Mouse (Mus musculus) heart, postnatal 25 days (tissue): ENCODE data around the gene Ahcyl2. TPM values are rescaled to one million over a fixed set of nuclear protein-coding genes. Genes with fewer than 3 reads are reported as not detected.
"Not testable (repeated sequence)": the region's sequence is repeated elsewhere in the genome, so short reads cannot be mapped to it uniquely, and the experiment has no call there.

Source experiments
- DNase-seq: peaks from one replicate; pipeline ENCODE4 v3.0.0; 2022; ENCODE audit warnings: low spot score
- intact Hi-C: fragments of 180-260 bp; cut with DNase I; formaldehyde crosslinking; loops from one replicate; pipeline ENCODE4 v1.15.1; 2025
- total RNA-seq, 2 experiments: library from RNA; stranded (reverse); gene quantifications; 2 replicates each; pipeline ENCODE4 v1.2.3; 2021

Gene Ahcyl2
- 10 to 100 TPM; 15.0 to 16.9 TPM for total RNA-seq

DNA sequence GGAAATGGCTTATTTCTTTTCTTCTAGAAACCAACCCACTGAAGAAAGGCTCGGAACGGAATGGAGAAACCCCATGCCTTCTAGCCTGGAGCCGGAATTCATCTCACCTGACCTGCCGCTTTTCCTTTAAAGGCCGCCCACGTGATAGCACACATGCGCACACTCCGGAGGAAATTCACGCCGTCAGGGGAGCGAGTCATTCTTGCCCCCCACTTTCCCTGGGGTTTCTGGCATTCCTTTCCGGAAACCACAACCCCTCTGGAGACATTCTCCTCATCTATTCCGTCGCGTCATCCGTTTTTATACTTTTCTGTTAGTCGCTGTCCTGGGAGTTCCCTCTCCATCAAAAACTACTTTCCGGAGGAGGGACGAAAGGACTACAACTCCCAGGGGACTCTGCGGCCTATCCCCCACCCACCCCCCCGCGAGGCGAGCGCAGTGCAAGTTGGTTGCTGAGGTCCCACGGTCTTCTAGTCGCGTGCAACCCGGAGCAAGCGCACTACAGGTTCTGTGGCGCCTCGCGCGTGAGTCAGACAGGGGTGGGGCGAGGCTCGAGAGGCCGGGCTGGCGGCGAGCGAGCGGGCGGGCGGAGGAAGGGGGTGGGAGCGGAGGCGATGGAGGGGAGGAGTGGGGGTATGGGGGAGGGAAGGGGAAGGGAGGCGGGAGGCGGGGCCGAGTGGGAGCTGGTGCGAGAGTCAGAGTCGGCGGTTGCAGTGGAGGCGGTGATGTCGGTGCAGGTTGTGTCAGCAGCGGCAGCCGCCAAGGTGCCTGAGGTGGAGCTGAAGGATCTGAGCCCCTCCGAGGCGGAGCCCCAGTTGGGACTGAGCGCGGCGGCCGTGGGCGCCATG lies at the start of gene Ahcyl2:
Gene Ahcyl2, plus strand, starts transcription at position 199 of the 848 bp plus-strand sequence.
- intact Hi-C loops, result loop anchor here (2.0 to 5.0 kb wide), 3 partner anchors 33 to 279 kb away; partner anchors contain the start of genes Nrf1, Smo and Tspan33

GRCm38 (mm10) chr6:29718894-29719329 lies 48.9 kb upstream of the Ahcyl2 start:
- intact Hi-C loops, result no loop called here

More for the DNA sequence above, at the start of gene Ahcyl2:
- peak; percentile 94 for DNase-seq

GRCm38 (mm10) chr6:29721890-29722289 lies 45.9 kb upstream of the Ahcyl2 start:
- intact Hi-C loops, result no loop called here
- DNase-seq, result no peak

More at GRCm38 (mm10) chr6:29718894-29719329, 48.9 kb upstream of the Ahcyl2 start:
- DNase-seq, result peak; percentile 48

- intact Hi-C loops, result no loop called here
- DNase-seq, result no peak
Observed at GRCm38 (mm10) chr6:29726576-29727200, 41.1 kb upstream of the Ahcyl2 start.

- DNase-seq, result no peak
- intact Hi-C loops, result no loop called here
Observed at GRCm38 (mm10) chr6:29728035-29728434, 39.8 kb upstream of the Ahcyl2 start.

GRCm38 (mm10) chr6:29729491-29729890 lies 38.3 kb upstream of the Ahcyl2 start:
- intact Hi-C loops, result no loop called here
- no peak for DNase-seq

- intact Hi-C loops, result loop anchor here (2.0 kb wide), 1 partner anchor 31 kb away; no protein-coding TSS in a partner anchor
- peak; percentile 75 for DNase-seq
Observed at GRCm38 (mm10) chr6:29735336-29735688, 32.5 kb upstream of the Ahcyl2 start, which contains the start of gene Smo. Smo (plus strand) TSS chr6:29735503.

GRCm38 (mm10) chr6:29735689-29736451 lies 31.9 kb upstream of the Ahcyl2 start:
- peak; percentile 37 for DNase-seq
- intact Hi-C loops, result loop anchor here (2.0 kb wide), 1 partner anchor 31 kb away; no protein-coding TSS in a partner anchor

- intact Hi-C loops, result no loop called here
- DNase-seq, result no peak
Observed at GRCm38 (mm10) chr6:29736610-29737458, 31.0 kb upstream of the Ahcyl2 start.

DNA sequence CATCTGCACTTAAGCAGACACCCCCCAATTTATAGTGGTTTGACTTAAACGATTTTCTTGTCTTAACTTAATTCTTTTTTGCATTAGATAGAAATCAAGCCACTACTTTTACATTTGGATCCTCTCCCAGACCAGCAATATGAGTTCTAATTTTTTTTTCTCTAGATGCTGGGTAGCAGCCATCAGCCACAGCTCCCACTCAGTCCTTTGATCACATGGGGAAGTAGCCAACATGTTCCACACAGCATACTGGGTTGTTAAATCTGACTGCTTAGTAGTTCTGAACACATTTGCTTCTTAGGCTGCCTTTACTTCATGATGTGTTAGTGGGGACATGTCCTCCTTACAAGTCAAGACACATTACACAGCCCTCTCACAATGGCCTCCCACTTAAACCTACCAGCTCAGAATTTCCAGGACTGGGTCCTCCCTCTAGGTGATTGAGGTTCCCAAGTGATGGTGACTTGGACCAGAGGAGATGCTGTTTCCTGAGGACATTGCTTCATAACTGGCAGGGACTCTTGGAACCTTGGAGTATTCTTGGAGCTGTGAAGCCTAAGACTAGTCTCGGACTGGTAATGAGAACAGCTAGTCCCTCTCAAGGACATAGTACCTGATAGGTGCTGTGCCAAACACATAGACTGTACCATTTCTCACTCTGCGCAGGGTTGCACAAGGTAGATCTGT lies 16.2 kb upstream of the Ahcyl2 start:
- intact Hi-C loops, result no loop called here
- DNase-seq, result no peak

DNA sequence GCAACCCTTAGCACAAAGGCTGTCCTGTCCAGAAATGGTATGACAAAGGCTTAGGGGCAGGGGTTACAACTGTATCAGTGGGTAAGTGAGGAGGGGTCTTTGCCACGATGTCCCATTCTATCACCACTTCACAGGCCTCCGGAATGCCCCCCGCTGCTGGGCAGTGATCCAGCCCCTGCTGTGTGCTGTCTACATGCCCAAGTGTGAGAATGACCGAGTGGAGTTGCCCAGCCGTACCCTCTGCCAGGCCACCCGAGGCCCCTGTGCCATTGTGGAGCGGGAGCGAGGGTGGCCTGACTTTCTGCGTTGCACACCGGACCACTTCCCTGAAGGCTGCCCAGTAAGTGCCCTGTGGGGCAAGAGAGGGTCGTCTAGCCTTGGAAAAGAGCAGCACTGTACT lies 14.5 kb upstream of the Ahcyl2 start:
- DNase-seq, result no peak
- intact Hi-C loops, result no loop called here

GRCm38 (mm10) chr6:29756001-29756400 lies 11.8 kb upstream of the Ahcyl2 start:
- DNase-seq, result no peak
- intact Hi-C loops, result loop anchor here (5.0 kb wide), 1 partner anchor 61 kb away; no protein-coding TSS in a partner anchor

DNA sequence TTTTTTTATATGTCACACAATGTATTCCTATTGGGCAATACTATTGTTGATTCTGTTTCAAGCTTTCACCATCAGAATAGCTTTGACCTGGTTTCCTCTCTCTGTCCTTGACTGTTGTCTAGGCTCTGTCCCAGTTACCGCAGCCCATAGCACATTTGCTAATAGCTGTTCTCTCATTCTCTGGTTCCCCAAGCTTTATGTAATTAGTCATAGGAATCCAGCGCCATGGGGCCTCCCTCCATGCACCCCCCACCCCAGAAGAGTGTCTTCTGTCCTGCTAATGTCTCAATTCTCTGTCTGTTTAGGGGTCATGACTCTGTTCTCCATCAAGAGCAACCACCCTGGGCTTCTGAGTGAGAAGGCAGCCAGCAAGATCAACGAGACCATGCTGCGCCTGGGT lies 11.3 kb upstream of the Ahcyl2 start:
- no peak for DNase-seq
- intact Hi-C loops, result loop anchor here (5.0 kb wide), 1 partner anchor 61 kb away; no protein-coding TSS in a partner anchor

DNA sequence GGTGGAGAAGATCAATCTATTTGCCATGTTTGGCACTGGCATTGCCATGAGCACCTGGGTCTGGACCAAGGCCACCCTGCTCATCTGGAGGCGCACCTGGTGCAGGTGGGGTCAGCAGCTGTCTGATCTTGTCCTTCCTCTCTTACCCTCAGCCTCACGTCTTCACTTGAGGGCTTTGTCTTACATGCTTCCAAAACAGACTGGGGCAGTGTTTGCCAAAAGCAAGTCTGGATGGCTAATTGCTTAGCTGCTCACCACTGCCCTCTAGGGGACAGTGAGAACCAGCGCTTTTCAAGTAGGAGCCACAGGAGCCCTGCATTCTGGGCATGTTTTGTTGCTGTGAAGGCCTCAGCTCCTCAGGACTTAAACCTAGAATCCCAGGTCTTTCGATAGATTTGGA lies 9.4 kb upstream of the Ahcyl2 start:
- intact Hi-C loops, result loop anchor here (1.0 to 5.0 kb wide), 2 partner anchors 47 to 59 kb away; no protein-coding TSS in a partner anchor
- peak; percentile 27 for DNase-seq

DNA sequence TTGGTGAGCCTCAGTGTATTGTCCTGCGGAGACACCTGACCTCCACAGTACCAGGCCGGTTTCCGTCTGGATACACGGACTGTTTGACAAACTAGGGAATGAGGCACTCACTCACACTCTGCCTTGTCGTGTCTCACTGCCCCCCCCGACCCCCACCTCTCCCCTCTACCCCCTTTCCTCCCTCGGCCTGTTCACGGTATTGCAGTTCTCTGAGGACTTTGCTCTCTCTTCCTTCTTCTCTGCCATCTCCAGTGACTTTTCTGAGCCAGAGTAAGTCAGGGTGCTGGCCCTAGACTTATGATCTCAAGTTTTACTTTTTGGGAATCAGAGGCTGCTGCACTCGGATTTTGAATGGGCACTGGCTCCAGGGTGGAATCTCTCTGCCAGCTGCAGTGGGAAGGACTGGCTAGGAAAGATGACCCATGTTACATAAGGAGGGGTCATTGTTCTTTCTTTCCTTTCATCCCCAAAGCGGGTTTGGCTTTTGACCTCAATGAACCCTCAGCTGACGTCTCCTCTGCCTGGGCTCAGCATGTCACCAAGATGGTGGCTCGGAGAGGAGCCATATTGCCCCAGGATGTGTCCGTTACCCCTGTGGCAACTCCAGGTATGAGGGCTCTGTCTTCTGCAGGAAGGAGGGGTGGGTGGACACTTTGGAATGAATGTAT lies 8.7 kb upstream of the Ahcyl2 start:
- no peak for DNase-seq
- intact Hi-C loops, result loop anchor here (5.0 kb wide), 1 partner anchor 58 kb away; no protein-coding TSS in a partner anchor

DNA sequence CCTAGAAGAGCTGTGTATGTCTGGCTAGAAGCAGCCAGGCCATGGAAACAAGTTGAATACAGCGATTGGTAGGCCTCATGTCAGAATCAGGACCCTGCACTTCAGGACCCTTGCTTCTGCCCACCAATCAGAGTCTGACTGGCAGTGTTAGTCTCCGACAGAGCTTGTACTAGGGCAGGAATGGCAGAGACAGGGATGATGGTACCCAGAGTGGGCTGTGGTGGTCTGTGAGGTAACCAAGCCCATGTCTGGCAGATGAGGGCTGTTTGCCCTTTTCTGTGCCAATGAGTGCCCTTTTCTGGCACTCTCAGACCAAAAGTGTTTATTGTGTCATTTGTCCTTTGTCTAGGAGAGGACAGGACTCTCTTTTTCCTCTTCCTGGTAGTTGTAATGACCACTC lies 7.4 kb upstream of the Ahcyl2 start:
- intact Hi-C loops, DNase-seq: not testable (repeated sequence)

GRCm38 (mm10) chr6:29761282-29761681 lies 6.5 kb upstream of the Ahcyl2 start:
- intact Hi-C loops, result no loop called here
- no peak for DNase-seq

DNA sequence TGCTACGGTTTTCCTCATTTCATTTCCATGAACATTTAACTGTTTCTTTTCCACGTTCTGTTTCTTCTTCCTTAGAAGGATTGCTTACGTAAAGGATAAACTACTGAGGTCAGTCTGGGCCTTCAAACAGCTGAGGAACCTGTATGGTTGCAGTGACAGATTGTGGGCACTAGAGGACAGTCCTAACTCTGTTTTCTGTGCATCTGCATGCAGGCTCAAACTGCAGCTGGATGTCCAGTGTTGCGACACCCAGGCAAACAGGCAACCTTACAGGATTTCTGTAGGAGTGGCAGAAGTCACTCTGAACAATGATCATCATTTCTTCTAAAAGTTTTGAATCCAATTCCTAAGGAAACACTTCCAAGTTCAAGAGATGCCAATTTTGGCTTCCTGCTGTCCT lies 5.3 kb upstream of the Ahcyl2 start:
- DNase-seq, result no peak
- intact Hi-C loops, result no loop called here
